Mouse (Mus musculus) effector memory CD4-positive, alpha-beta T cell, adult 7 months (primary cell): Measurements from ENCODE around the gene Ubl5. TPM values are rescaled to one million over a fixed set of nuclear protein-coding genes. Genes with fewer than 3 reads are reported as not detected.

Experiments
- polyA plus RNA-seq: library from polyadenylated mRNA; unstranded; fragments of 100-300 nt; shearing (Covaris generic); gene quantifications from one replicate; pipeline ENCODE4 v1.2.1, GENCODE M21; 2017

The Ubl5 gene
- 437 TPM for polyA plus RNA-seq

GRCm38 (mm10) chr9:20642101-20642895, at the start of gene Ubl5:
Gene Ubl5, plus strand, starts transcription at chr9:20642878.

GRCm38 (mm10) chr9:20644360-20645081, 1.8 kb downstream of the Ubl5 start, which contains the start of gene Fbxl12:
Gene Fbxl12, minus strand, starts transcription at chr9:20644767.

GRCm38 (mm10) chr9:20651602-20652259, 9.1 kb downstream of the Ubl5 start, which contains the start of gene Pin1:
Gene Pin1, plus strand, starts transcription at chr9:20652095.

Other genes starting within 250 kb of the Ubl5 start
- 21.9 TPM for gene Zfp26, start 182.7 kb upstream of the Ubl5 start, polyA plus RNA-seq
- gene Zfp426, start 150.1 kb upstream of the Ubl5 start, polyA plus RNA-seq, result 9.5 TPM
- gene Zfp266, start 121.5 kb upstream of the Ubl5 start, polyA plus RNA-seq, result 26.7 TPM
- gene Zfp846, start 61.6 kb upstream of the Ubl5 start, polyA plus RNA-seq, result 8.0 TPM
- 91.4 TPM for gene Fbxl12, start 1.9 kb downstream of the Ubl5 start, polyA plus RNA-seq
- 17.8 TPM for gene Pin1, start 9.2 kb downstream of the Ubl5 start, polyA plus RNA-seq
- gene Olfm2, start 103.5 kb downstream of the Ubl5 start, polyA plus RNA-seq, result 0.27 TPM
- gene Col5a3, start 172.2 kb downstream of the Ubl5 start, polyA plus RNA-seq, result not detected
- not detected for gene Rdh8, start 175.6 kb downstream of the Ubl5 start, polyA plus RNA-seq
- 33.1 TPM for gene A230050P20Rik, start 225.8 kb downstream of the Ubl5 start, polyA plus RNA-seq
- gene Angptl6, start 236.8 kb downstream of the Ubl5 start, polyA plus RNA-seq, result 1.1 TPM
- gene Ppan, start 245.3 kb downstream of the Ubl5 start, polyA plus RNA-seq, result 97.3 TPM